Mouse (Mus musculus): Measurements from ENCODE around the gene Nisch. TPM values are rescaled to one million over a fixed set of nuclear protein-coding genes. Genes with fewer than 3 reads are reported as not detected.

The Nisch gene
- total and polyA plus RNA-seq, 3 experiments, result 46.3 to 180 (median 85.2) TPM

- in situ Hi-C loops (cut with MboI; ENCODE audit: low pct_ligation_motif_present, low pct_unique_long_range_greater_than_20kb, low sequenced_read_pairs) (no loop called here), dilution Hi-C loops (cut with MboI; ENCODE audit: extremely low pct_ligation_motif_present, extremely low pct_unique_long_range_greater_than_20kb, low sequenced_read_pairs) (no loop called here)
- no peak overlapping the region for H3K27ac ChIP-seq (ENCODE audit: insufficient read depth, low read depth)
- H3K79me2 ChIP-seq (replicated peaks; ENCODE audit: control insufficient read depth, extremely low read depth, insufficient read depth, poor library complexity, severe bottlenecking), result no peaks in the 10 kb centered on the region
- H3K27me3 ChIP-seq (replicated peaks), result no peaks in the 10 kb centered on the region
- no peak overlapping the region for H3K4me3 ChIP-seq (replicated peaks in 1 of 3; ENCODE audit: low read depth in 2 of 3, low read length in 2 of 3, poor library complexity in 1 of 3)
- TF ChIP-seq MAZ (IDR thresholded peaks at IDR 0.05; ENCODE audit: low read depth, low read length), result no peak
- peaks cover 0 to 3% of the 10 kb centered on the region in 2 experiments; a peak in 2 of 4 replicates for H3K4me1 ChIP-seq (ENCODE audit: control insufficient read depth in 1 of 2, insufficient read depth in 2 of 2)
- DNase-seq (ENCODE audit: extremely low read depth), result no peak
- H3K9me3 ChIP-seq (replicated peaks; ENCODE audit: low read length), result peaks cover 9% of the 10 kb centered on the region
- no peak overlapping the region for H3K4me2 ChIP-seq (ENCODE audit: insufficient read depth, low read depth, poor library complexity, severe bottlenecking)
- H3K36me3 ChIP-seq (replicated peaks in 1 of 2; ENCODE audit: control insufficient read depth in 1 of 2, insufficient read depth in 1 of 2, low read length in 1 of 2), result peaks cover 30 to 85% of the 10 kb centered on the region in 2 experiments
- no peak overlapping the region for H3K9ac ChIP-seq (ENCODE audit: insufficient read depth, low read depth)
These were observed 76.6 kb downstream of the Nisch start for GRCm38 (mm10) chr14:31140141-31140540.

- peaks cover 9% of the 10 kb centered on the region for H3K9me3 ChIP-seq (replicated peaks; ENCODE audit: low read length)
- peaks cover 0 to 3% of the 10 kb centered on the region in 2 experiments; a peak in 2 of 4 replicates for H3K4me1 ChIP-seq (ENCODE audit: control insufficient read depth in 1 of 2, insufficient read depth in 2 of 2)
- H3K27ac ChIP-seq (ENCODE audit: insufficient read depth, low read depth), result no peak overlapping the region
- in situ Hi-C loops (cut with MboI; ENCODE audit: low pct_ligation_motif_present, low pct_unique_long_range_greater_than_20kb, low sequenced_read_pairs), result no loop called here
- H3K9ac ChIP-seq (ENCODE audit: insufficient read depth, low read depth), result no peak overlapping the region
- TF ChIP-seq RAD21 (IDR thresholded peaks at IDR 0.05; ENCODE audit: low read depth, low read length) (no peak), JUND (conservative IDR thresholded peaks at IDR 0.05; ENCODE audit: low read depth, low read length) (no peak), MAX (IDR thresholded peaks at IDR 0.05; ENCODE audit: low read length) (no peak), NRF1 (IDR thresholded peaks at IDR 0.05; ENCODE audit: low read depth, low read length) (no peak), MAFK (IDR thresholded peaks at IDR 0.05; ENCODE audit: insufficient replicate concordance, low read length) (no peak), PAX5 (IDR thresholded peaks at IDR 0.05; ENCODE audit: low read length) (no peak), USF2 (conservative IDR thresholded peaks at IDR 0.05; ENCODE audit: low read depth, low read length) (no peak)
- H3K79me2 ChIP-seq (replicated peaks; ENCODE audit: control insufficient read depth, extremely low read depth, insufficient read depth, poor library complexity, severe bottlenecking), result no peaks in the 10 kb centered on the region
- peaks cover 32 to 80% of the 10 kb centered on the region in 2 experiments for H3K36me3 ChIP-seq (replicated peaks in 1 of 2; ENCODE audit: control insufficient read depth in 1 of 2, insufficient read depth in 1 of 2, low read length in 1 of 2)
- dilution Hi-C loops (cut with MboI; ENCODE audit: extremely low pct_ligation_motif_present, extremely low pct_unique_long_range_greater_than_20kb, low sequenced_read_pairs), result no loop called here
- H3K4me2 ChIP-seq (ENCODE audit: insufficient read depth, low read depth, poor library complexity, severe bottlenecking), result no peak overlapping the region
- DNase-seq (ENCODE audit: extremely low read depth), result no peak
- H3K27me3 ChIP-seq (replicated peaks), result no peaks in the 10 kb centered on the region
- H3K4me3 ChIP-seq (replicated peaks in 1 of 3; ENCODE audit: low read depth in 2 of 3, low read length in 2 of 3, poor library complexity in 1 of 3), result no peak overlapping the region
These were observed 77.1 kb downstream of the Nisch start for GRCm38 (mm10) chr14:31139666-31140065.

- Histone ChIP-seq H3K4me3 (replicated peaks in 1 of 3; ENCODE audit: low read depth in 2 of 3, low read length in 2 of 3, poor library complexity in 1 of 3) (no peak overlapping the region), H3K9ac (ENCODE audit: insufficient read depth, low read depth) (no peak overlapping the region), H3K27ac (ENCODE audit: insufficient read depth, low read depth) (no peak overlapping the region), H3K4me1 (ENCODE audit: control insufficient read depth in 1 of 2, insufficient read depth in 2 of 2) (peaks cover 0 to 3% of the 10 kb centered on the region in 2 experiments; a peak in 2 of 4 replicates), H3K27me3 (replicated peaks) (no peaks in the 10 kb centered on the region), H3K9me3 (replicated peaks; ENCODE audit: low read length) (peaks cover 9% of the 10 kb centered on the region), H3K4me2 (ENCODE audit: insufficient read depth, low read depth, poor library complexity, severe bottlenecking) (no peak overlapping the region), H3K36me3 (replicated peaks in 1 of 2; ENCODE audit: control insufficient read depth in 1 of 2, insufficient read depth in 1 of 2, low read length in 1 of 2) (peaks cover 32 to 78% of the 10 kb centered on the region in 2 experiments), H3K79me2 (replicated peaks; ENCODE audit: control insufficient read depth, extremely low read depth, insufficient read depth, poor library complexity, severe bottlenecking) (no peaks in the 10 kb centered on the region)
- dilution Hi-C loops (cut with MboI; ENCODE audit: extremely low pct_ligation_motif_present, extremely low pct_unique_long_range_greater_than_20kb, low sequenced_read_pairs) (no loop called here), in situ Hi-C loops (cut with MboI; ENCODE audit: low pct_ligation_motif_present, low pct_unique_long_range_greater_than_20kb, low sequenced_read_pairs) (no loop called here)
- DNase-seq (ENCODE audit: extremely low read depth), result no peak
- TF ChIP-seq SMC3 (IDR thresholded peaks at IDR 0.05; ENCODE audit: low read depth, low read length) (no peak), MXI1 (IDR thresholded peaks at IDR 0.05; ENCODE audit: low read depth, low read length) (no peak), RAD21 (IDR thresholded peaks at IDR 0.05; ENCODE audit: low read depth, low read length) (no peak), USF1 (IDR thresholded peaks at IDR 0.05; ENCODE audit: low read depth, low read length) (no peak), NRF1 (IDR thresholded peaks at IDR 0.05; ENCODE audit: low read depth, low read length) (no peak), UBTF (IDR thresholded peaks at IDR 0.05; ENCODE audit: low read depth, low read length) (no peak), SIN3A (IDR thresholded peaks at IDR 0.05; ENCODE audit: low read length) (no peak), JUN (IDR thresholded peaks at IDR 0.05; ENCODE audit: insufficient read depth, low read depth, low read length) (no peak), RCOR1 (conservative IDR thresholded peaks at IDR 0.05; ENCODE audit: low read depth, low read length) (no peak), POLR2A (IDR thresholded peaks at IDR 0.05; ENCODE audit: low read depth, low read length) (no peak), PAX5 (IDR thresholded peaks at IDR 0.05; ENCODE audit: low read length) (no peak), TCF12 (IDR thresholded peaks at IDR 0.05; ENCODE audit: low read depth, low read length) (no peak), GABPA (IDR thresholded peaks at IDR 0.05; ENCODE audit: insufficient replicate concordance, low read depth, low read length) (no peak), ETS1 (conservative IDR thresholded peaks at IDR 0.05; ENCODE audit: low read depth, low read length) (no peak)
These were observed 77.8 kb downstream of the Nisch start for GRCm38 (mm10) chr14:31138897-31139429.
